Mouse (Mus musculus) G1E (cell line): ENCODE results near the gene Qsox2.

Experiments used
- CTCF ChIP-seq: IDR thresholded peaks from 2 replicates; pipeline ENCODE4 v1.5.1; 2012; ENCODE audit warnings: low read depth, low read length, inconsistent platforms, mixed read lengths
- GATA1 ChIP-seq: IDR thresholded peaks from 2 replicates; pipeline ENCODE4 v1.6.1; 2012; ENCODE audit warnings: borderline replicate concordance, low read length, inconsistent platforms, mixed read lengths
- GATA2 ChIP-seq: IDR thresholded peaks from 2 replicates; pipeline ENCODE4 v1.6.1; 2012; ENCODE audit warnings: low read depth, low read length, inconsistent platforms, borderline replicate concordance

- no peak for TF ChIP-seq GATA2
- no peak for TF ChIP-seq GATA1
- TF ChIP-seq CTCF, result no peak
Observed at GRCm38 (mm10) chr2:26170376-26170775, 66.9 kb downstream of the Qsox2 start.
